Mouse (Mus musculus) adrenal gland, adult 8-10 months (tissue): ENCODE data around the gene Fer. TPM values are rescaled to one million over a fixed set of nuclear protein-coding genes. Genes with fewer than 3 reads are reported as not detected.

Source experiments
- DNase-seq: peaks from one replicate; pipeline ENCODE4 v3.0.0; 2022
- total RNA-seq, 4 experiments: library from RNA; stranded (reverse); gene quantifications; 2 replicates each; pipeline ENCODE4 v1.2.4; 2022

Fer gene
- total RNA-seq, 4 experiments from 2014 or later, result 19.0 to 25.4 (median 21.1) TPM

GRCm38 (mm10) chr17:63871773-63872172 lies 8.9 kb downstream of the Fer start:
- DNase-seq, result no peak

DNA sequence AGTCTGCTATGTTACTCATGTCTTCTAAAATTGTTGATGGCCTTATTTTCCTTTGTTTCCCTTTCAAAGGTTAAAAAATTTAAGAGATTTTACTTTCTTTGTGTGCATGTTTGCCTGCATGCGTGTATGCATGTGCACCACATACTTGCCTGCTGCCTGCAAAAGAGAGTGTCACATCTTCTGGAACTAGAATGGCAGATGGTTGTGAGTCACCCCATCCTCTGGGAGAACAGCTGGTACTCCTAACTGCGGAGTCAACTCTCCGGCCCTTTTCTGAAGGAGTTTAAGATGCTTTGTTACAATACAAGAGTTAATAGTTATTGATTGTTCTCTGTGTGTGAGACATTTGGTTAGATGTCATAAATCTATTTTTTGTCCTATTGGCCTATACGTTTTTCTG lies 16.0 kb downstream of the Fer start:
- no peak for DNase-seq

- DNase-seq, result no peak
These were observed 17.1 kb downstream of the Fer start for GRCm38 (mm10) chr17:63880009-63880408.

- DNase-seq, result no peak
These were observed 24.1 kb downstream of the Fer start for GRCm38 (mm10) chr17:63886988-63887387.

GRCm38 (mm10) chr17:63890611-63891010 lies 27.7 kb downstream of the Fer start:
- no peak for DNase-seq

GRCm38 (mm10) chr17:63895829-63896228 lies 33.0 kb downstream of the Fer start:
- no peak for DNase-seq

DNA sequence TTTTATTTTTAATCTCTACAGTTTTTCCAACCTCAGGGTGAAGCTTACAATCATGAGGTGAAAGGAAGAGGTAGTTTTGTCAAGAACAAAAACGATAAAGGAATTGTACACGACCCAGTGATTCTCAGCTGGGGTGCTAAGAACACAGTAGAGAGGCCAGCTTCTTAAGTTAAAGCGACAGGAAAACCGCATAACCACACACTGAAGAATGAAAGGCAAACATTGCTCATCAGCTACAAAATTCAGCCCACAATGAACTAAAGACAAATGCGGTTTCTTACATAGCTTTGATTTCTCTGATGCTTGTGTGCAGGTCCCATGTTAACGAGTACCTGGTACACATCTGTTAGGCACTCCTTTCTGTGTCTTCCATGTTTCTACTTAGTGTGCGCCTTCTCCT lies 34.2 kb downstream of the Fer start:
- no peak for DNase-seq

DNA sequence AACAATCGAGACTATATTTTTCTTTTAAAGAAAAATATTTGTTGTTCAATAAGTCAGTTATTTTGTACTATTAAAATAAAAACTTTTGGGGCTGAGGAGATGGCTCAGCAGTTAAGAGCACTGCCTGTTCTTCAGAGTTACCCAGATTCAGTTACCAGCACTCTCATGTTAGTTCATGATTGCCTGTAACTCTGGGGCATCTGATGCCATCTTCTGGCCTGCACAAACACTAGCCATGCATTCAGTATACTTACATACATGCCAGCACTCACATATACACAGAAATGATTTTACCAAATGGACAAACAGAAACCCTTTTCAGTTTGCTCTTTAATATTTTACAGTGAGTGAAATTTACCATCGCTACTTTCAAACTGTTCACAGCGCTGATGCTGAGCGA lies 46.4 kb downstream of the Fer start:
- no peak for DNase-seq

DNA sequence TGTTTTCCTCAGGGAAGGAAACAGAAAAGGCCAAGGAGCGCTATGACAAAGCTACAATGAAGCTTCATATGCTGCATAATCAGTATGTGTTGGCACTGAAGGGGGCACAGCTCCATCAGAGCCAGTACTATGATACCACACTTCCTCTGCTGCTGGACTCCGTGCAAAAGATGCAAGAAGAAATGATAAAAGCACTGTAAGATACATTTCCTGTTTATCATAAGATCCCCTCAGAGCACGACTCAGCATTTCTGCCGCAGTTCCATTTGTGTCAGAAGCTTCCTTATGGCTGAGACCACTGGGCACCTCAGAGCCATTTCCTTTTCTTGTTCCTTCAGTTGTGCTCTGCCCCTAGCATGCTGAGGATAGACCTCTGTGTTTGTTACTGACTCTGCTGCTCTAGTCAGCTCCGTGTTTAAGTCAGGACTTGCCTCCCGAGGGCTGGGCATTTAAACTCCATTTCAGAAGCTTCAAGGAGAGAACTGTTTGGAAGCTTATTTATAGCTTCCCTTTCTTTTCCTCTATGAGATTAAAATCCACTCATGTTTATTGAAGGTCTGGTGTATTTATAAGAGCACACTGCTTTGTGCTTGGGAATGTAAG lies 58.8 kb downstream of the Fer start:
- no peak for DNase-seq

- no peak for DNase-seq
These were observed 62.7 kb downstream of the Fer start for GRCm38 (mm10) chr17:63925581-63925980.

- DNase-seq, result no peak
These were observed 67.8 kb downstream of the Fer start for GRCm38 (mm10) chr17:63930634-63931033.

DNA sequence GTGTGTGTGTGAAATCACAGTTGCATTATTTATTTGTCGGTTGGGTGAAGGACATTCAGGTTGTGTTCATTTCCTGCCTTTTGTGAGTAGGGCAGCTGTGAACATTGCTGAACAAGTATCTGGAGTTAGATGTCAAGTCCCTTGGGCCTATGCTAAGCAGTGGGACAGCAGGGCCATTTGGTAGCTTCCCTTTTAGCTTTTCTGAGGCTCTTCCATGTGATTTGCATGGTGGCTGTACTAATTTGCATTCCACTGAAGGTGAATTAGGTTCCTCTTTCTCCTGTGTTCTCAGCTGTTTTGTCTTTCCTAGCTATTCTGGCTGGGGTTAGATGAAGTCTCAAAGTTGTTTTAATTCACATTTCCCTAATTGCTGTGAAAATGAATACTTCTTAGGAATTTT lies 68.7 kb downstream of the Fer start:
- DNase-seq, result no peak

DNA sequence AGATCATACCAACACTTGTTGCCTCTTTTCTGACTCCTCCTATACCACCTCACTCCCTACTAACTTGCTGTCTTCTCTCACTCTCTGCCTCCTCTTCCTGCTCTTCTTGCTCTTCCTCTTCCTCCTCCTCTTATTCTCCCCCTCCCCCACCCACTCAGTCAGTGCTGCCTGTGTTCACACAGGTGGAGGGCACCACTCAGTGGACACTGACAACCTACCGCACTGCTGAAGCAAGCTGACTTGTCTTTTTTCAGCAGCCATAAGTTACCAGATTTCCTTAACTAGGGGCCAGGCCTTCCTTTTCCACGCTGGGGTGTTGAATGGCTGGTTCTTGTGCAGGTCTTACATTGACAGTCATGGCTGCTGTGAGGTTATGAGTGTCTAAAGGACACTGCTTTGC lies 72.5 kb downstream of the Fer start:
- no peak for DNase-seq

DNA sequence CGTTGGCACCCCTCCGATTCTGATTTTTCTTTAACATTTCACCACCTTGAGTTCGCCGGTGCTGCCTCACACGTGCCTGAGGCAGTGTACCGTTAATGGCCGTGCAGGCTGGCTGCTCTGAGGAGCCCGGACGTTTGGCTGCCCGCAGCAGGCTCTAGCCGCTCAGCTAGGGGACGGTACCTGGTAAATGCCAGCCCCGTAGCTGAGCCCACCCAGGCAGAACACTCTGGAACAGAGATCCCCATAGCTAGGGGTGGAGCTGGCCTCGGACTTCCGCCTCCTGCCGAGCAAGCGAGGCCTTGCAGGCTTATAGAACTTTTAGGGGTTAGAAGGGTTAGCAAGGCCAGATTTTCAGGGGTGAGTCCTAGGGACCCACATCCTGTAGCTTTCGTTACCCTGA lies 75.0 kb downstream of the Fer start:
- DNase-seq, result no peak

- DNase-seq, result no peak
These were observed 83.9 kb downstream of the Fer start for GRCm38 (mm10) chr17:63946772-63947171.

DNA sequence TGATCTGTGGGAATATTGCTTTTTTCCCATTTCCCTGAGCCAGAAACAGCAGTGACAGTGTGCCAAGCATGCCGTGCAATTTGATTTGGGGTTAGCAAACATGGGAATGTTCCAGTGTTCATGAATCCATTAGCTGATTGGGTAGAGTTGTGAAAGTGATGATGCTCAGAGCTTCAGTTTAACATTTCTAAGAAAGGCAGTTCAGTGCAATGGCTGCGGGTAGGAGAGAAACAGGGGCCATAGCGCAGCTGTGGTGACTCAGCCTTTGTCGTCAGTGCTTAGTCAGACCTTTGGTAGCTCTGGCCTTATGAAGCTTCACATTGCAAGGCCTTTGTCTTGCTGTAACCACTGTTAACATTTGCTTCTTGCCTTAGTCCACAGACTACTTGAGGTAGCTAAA lies 85.9 kb downstream of the Fer start:
- DNase-seq, result peak; percentile 17

DNA sequence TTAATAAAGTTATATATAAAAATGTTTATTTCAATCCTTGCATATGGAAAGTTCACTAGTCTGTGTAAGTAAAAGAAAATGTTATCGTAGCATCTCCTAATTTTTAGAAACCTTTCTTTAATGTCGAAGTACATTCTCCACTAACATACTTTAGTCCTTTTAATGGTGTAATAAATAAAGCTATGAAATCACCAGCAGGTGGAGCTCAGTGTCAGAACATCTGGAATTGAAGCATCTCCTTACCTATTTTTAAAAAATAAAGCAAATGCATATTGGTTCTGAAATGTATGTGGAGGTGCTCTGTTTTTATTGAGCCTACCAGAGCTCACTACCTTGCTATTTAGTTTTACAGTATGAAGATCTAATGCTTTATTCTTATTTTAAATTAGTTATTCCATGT lies 88.6 kb downstream of the Fer start:
- DNase-seq, result no peak

DNA sequence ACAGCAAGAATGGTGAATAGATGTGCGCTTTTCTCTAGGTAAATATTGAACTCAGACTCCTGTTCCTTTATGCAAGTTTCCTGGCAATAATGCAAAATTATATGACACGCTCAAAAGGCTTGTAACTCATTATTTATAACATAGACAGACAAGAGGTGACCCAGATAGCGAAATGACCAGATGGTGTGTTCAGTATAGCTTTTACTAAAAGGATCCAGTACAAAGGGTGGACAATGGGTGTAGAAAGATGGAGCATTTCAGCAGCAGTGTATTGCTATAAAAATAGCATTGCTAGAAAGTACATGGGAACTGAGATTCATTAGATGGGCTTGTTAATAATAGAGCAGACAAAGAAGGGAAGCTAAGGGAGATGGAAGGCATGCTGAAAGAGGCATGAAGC lies 104.2 kb downstream of the Fer start:
- no peak for DNase-seq

DNA sequence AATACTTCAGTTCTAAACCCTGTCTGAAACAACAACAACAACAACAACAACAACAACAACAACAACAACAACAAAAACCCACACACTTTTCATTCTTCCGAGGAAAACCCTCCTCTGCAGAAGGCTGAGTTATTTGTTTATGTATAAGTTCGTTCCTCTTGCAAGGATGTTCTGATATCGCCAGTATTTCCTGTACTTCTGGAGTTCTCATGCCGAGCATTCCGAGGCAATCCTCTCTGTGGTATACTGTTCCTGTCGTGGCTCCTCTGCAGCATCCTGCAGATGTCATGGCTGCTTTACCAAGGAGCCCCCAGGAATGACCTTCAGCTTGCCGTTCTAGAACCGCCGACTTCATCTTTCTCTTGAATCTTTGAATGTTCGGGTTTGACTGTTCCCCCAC lies 106.6 kb downstream of the Fer start:
- no peak for DNase-seq

GRCm38 (mm10) chr17:63970239-63970638 lies 107.4 kb downstream of the Fer start:
- no peak for DNase-seq

GRCm38 (mm10) chr17:63970939-63971338 lies 108.1 kb downstream of the Fer start:
- no peak for DNase-seq

DNA sequence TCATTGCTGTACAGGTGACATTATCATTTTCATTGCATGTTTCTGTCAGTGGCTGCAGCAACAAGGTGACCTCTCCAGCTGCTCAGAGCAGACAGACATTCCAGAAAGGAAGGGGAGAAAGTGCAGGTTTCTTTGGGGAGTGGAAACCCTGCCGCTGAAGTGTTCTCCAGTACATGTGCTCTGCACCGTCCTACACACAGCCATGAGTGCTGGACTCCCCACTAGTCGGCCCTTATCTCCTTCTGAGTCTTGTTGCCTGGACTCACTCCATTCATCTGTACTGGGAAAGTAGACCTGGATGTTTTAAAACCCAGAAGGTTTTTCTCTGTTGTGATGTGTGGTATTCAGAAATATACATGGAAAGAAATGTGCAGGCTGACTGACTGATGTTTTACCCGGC lies 109.3 kb downstream of the Fer start:
- DNase-seq, result no peak

DNA sequence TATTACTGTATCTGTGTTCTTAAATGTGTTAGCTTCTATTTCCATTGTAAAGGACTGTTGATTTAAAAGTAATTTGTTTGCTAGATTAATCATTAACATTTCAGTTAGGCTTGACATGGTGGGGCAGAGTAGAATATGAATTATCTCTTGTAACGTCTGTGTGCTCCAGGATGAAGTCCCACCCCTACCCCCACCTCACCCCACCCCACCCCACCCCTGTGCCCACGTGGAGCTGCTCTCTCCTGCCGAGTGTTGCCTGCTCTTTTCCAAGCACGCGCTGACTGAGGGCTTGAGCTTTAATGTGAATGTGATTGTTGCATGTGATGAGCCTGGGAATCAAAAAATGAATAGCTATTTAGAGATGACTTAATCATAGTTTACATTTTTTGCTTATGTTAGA lies 110.9 kb downstream of the Fer start:
- no peak for DNase-seq

DNA sequence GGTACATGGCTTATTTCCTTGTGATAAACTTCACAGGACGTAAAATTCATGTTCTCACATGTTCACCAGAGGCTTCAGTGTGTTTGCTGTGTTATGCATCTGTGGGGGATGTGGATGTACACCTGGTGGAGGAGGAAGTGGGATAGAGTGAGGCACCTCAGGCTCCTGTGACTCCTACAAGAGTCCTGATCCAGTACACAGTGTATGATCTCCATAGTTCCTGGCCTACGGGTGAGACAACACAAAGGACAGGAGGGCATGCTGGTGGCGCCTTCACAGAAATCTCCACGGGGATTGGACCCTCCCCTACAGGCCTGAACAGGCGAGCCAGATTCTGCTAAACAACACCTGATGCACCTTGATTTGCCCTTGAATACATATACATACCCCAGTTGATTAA lies 111.4 kb downstream of the Fer start:
- DNase-seq, result no peak

- DNase-seq, result no peak
These were observed 116.1 kb downstream of the Fer start for GRCm38 (mm10) chr17:63978794-63979571.
